Mouse (Mus musculus): ENCODE data around the gene Olfr332. TPM values are rescaled to one million over a fixed set of nuclear protein-coding genes. Genes with fewer than 3 reads are reported as not detected.
"Not testable (repeated sequence)": the region's sequence is repeated elsewhere in the genome, so short reads cannot be mapped to it uniquely, and the experiment has no call there.

Olfr332 gene
- not detected for total RNA-seq (2018; cell fraction: chromatin; rRNA removed)
- not detected for total RNA-seq (2018; cell fraction: cytosol; rRNA removed)
- not detected for total RNA-seq (2018; cell fraction: nucleus; rRNA removed)
- polyA plus RNA-seq (2018), result not detected in 3 replicates

GRCm38 (mm10) chr11:58492455-58492854 is at the start of gene Olfr332:
Gene Olfr332, minus strand, starts transcription at chr11:58492555.
- Histone ChIP-seq H3K4me3 (ENCODE audit: inconsistent target) (no peak within 1 kb of the TSS), H3K79me2 (ENCODE audit: inconsistent target) (no peaks in the 10 kb centered on the region), H3K36me3 (ENCODE audit: inconsistent target) (no peaks in the 10 kb centered on the region), H3K27ac (no peak within 1 kb of the TSS)
- 87% methylated on average over 2 of the region's 2 CpGs for WGBS (ENCODE audit: missing documents)

GRCm38 (mm10) chr11:58534736-58535135 is 42.4 kb upstream of the Olfr332 start, which contains the start of gene Olfr330:
Gene Olfr330, minus strand, starts transcription at chr11:58534836.
- not testable (repeated sequence) for H3K27ac ChIP-seq; H3K4me3 ChIP-seq (ENCODE audit: inconsistent target); H3K79me2 ChIP-seq (ENCODE audit: inconsistent target); H3K36me3 ChIP-seq (ENCODE audit: inconsistent target)

DNA sequence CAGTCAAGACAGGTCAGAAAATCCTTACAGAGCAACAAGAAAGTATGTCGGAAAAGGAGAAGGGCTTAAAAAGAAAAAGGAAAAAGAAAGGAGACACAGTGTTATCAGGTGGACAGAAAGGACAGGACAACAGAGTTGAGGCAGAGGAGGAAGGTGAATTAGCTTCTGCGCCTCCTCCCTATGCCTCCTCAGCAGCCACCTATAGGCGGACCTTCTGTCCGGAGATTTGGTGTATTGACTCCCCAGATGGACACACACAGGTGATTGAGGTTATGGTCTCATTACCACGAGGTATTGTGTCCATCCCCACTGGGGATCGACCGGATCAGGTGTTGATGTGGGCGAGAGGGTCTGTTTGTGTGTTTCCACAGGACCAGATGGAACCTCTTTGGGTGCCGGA is 27.4 kb upstream of the Olfr332 start:
- H3K27ac ChIP-seq; H3K36me3 ChIP-seq (ENCODE audit: inconsistent target); H3K79me2 ChIP-seq (ENCODE audit: inconsistent target); H3K4me3 ChIP-seq (ENCODE audit: inconsistent target): not testable (repeated sequence)
- WGBS (ENCODE audit: missing documents), result 94% methylated on average over 2 of the region's 9 CpGs

DNA sequence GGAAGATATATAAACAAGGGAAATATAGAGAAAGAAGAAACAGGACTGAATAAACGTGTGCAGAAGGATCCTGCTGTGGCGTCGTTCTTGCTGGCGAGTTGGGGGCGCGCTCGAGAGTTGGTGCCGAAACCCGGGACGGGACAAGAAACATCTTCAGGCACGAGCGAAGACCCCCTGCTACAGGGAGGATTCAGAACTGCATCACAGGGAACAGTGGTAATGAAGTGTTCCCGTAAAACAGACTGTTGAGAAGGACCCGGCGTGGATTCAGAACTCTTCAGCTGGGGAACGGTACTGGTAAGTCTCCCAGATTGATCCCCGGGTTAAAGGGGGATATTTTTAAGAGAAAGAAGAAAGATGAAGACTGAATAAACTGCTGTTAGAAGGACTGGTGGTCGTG is 26.6 kb upstream of the Olfr332 start:
- not testable (repeated sequence) for H3K79me2 ChIP-seq (ENCODE audit: inconsistent target); H3K36me3 ChIP-seq (ENCODE audit: inconsistent target); H3K27ac ChIP-seq; H3K4me3 ChIP-seq (ENCODE audit: inconsistent target)
- 92% methylated on average over 13 of the region's 18 CpGs for WGBS (ENCODE audit: missing documents)

- H3K4me3 ChIP-seq (ENCODE audit: inconsistent target); H3K27ac ChIP-seq; H3K36me3 ChIP-seq (ENCODE audit: inconsistent target); H3K79me2 ChIP-seq (ENCODE audit: inconsistent target): not testable (repeated sequence)
- WGBS (ENCODE audit: missing documents), result 93% methylated on average over 5 of the region's 19 CpGs
Observed at GRCm38 (mm10) chr11:58509058-58509457, 16.7 kb upstream of the Olfr332 start.

DNA sequence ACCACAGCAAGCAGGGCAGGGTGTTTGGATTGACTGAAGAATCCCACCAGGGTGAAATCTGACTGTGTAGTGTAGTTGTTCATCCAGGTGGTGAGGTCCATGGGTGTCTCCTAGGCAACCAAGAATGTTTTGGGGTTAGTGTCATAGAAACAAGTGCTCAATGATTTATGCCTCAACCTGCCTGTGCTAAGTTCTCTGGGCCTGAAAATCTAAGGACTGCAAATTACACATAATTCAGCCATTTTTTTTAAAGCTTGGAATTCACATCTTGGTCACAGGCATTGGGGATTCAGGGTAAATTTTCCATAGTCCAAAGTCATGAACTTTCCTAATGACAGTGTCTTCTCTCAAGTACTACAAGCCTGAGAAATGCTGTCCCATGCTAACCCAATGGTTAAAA is 10.1 kb upstream of the Olfr332 start, which contains the start of gene Olfr331:
Olfr331 (minus strand) TSS at position 101 of the 400 bp plus-strand sequence.
- H3K27ac ChIP-seq; H3K36me3 ChIP-seq (ENCODE audit: inconsistent target); H3K79me2 ChIP-seq (ENCODE audit: inconsistent target); H3K4me3 ChIP-seq (ENCODE audit: inconsistent target): not testable (repeated sequence)

DNA sequence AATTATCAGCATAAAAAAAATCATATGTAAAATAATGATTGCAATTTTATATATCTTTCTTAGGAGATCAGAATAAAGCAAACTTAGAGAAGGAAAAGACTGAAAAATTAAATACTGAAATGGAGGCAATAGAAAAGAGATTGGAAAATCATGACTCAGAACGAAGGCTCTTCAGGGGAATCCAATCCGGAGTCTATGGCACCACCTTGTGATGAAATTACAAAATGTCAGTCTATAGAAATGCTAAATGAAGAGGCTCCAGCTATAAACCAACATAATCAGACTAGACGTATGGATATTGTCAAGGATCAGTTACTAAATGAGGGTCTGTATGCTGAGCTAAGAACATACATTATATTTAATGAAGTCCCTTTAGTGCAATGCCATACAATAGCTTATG is 6.9 kb upstream of the Olfr332 start:
- Histone ChIP-seq H3K4me3 (ENCODE audit: inconsistent target) (no peak overlapping the region), H3K36me3 (ENCODE audit: inconsistent target) (no peaks in the 10 kb centered on the region), H3K27ac (no peak overlapping the region), H3K79me2 (ENCODE audit: inconsistent target) (no peaks in the 10 kb centered on the region)
- 85% methylated on average over 3 of the region's 3 CpGs for WGBS (ENCODE audit: missing documents)

DNA sequence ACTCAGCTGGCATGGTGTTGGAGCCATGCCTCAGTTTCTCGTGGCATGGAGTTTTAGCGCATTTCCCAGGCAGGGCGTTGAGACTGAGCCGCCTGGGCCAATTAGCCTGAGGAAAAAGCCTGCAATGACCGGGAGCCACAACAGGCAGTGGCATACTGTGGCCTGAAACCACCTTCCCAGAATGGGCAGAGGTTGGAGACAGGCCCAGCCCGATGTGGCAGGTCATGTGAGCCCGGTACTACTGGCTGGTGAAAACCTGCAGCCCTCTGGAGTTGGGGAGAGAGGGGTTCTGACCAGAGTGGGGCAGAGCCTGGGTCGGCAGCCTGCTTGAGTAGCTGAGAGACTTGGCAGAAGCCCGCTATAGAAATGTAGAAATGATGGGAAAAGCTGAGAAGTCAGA is 6.4 kb upstream of the Olfr332 start:
- Histone ChIP-seq H3K27ac (no peak overlapping the region), H3K4me3 (ENCODE audit: inconsistent target) (no peak overlapping the region), H3K36me3 (ENCODE audit: inconsistent target) (no peaks in the 10 kb centered on the region), H3K79me2 (ENCODE audit: inconsistent target) (no peaks in the 10 kb centered on the region)
- 79% methylated on average over 6 of the region's 9 CpGs for WGBS (ENCODE audit: missing documents)

GRCm38 (mm10) chr11:58462170-58462569 is 30.2 kb downstream of the Olfr332 start, which contains the start of gene Olfr30:
Gene Olfr30, minus strand, starts transcription at chr11:58462270.
- no peak within 1 kb of the TSS for H3K27ac ChIP-seq
- H3K36me3 ChIP-seq (ENCODE audit: inconsistent target), result no peaks in the 10 kb centered on the region

DNA sequence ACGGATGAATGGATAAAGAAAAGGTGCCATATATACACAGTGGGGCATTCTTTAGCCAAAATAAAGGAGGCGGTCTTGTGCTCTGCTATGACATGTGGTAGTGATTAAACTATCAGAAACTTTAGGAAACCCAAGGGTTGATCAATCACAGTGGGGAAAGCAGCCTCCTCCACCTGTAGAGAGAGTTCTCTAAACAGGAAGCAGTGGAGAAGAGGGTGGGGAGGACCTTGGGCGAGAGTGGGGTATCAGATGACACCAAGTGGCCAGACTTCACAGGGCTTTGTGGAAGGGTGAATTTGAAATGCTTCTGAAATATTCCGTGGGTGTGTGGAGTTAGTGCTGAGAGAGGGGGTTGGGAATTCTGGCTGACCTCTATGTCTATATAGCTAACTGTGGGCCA is 38.8 kb downstream of the Olfr332 start:
- no peaks in the 10 kb centered on the region for H3K36me3 ChIP-seq (ENCODE audit: inconsistent target)
- no peaks in the 10 kb centered on the region for H3K79me2 ChIP-seq (ENCODE audit: inconsistent target)
- 56% methylated on average over 4 of the region's 4 CpGs for WGBS (ENCODE audit: missing documents)
- no peak overlapping the region for H3K27ac ChIP-seq
- no peak overlapping the region for H3K4me3 ChIP-seq (ENCODE audit: inconsistent target)

More at GRCm38 (mm10) chr11:58462170-58462569, 30.2 kb downstream of the Olfr332 start, which contains the start of gene Olfr30:
- no peak within 1 kb of the TSS for H3K4me3 ChIP-seq (ENCODE audit: inconsistent target)
- H3K79me2 ChIP-seq (ENCODE audit: inconsistent target), result no peaks in the 10 kb centered on the region

DNA sequence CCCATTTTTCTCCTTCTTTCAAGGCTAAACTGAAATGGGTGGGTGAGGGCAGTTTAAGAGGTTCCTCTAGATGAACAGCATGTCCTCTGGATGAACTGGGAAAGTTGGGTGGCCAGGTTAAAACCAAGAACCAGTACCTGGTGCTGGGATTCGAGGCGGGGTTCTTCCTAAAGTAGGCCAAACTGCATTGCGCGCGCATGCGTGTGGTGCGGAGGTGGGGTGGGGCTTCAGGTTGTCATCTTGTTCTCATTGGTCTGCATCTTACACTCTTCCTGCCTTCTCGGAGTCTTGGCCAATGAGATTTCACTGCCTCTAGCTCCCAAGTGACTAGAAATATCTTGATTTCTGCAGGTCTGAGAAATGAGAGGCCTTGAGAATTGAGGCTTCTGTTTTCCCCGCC is 39.6 kb downstream of the Olfr332 start, which contains the start of gene Lypd9:
Lypd9 (minus strand) TSS at position 165 of the 400 bp plus-strand sequence.
- H3K36me3 ChIP-seq (ENCODE audit: inconsistent target), result no peaks in the 10 kb centered on the region
- H3K4me3 ChIP-seq (ENCODE audit: inconsistent target), result no peak within 1 kb of the TSS
- 92% methylated on average over 9 of the region's 9 CpGs for WGBS (ENCODE audit: missing documents)
- H3K79me2 ChIP-seq (ENCODE audit: inconsistent target), result no peaks in the 10 kb centered on the region
- no peak within 1 kb of the TSS for H3K27ac ChIP-seq

Other genes with a start within 250 kb of the Olfr332 start
- gene 4930438A08Rik, start 217.8 kb downstream of the Olfr332 start, polyA plus RNA-seq (2018), result 0.17 TPM in 1 of 3 replicates, not detected in the others
- 2.9 to 5.3 TPM (median 4.7 TPM) in 3 replicates for gene Zfp692, start 185.5 kb downstream of the Olfr332 start, polyA plus RNA-seq (2018)
- gene Zfp672, start 162.2 kb downstream of the Olfr332 start, polyA plus RNA-seq (2018), result 7.9 to 19.4 TPM (median 9.7 TPM) in 3 replicates
- 6.4 to 11.1 TPM (median 8.6 TPM) in 3 replicates for gene Sh3bp5l, start 161.8 kb downstream of the Olfr332 start, polyA plus RNA-seq (2018)
- gene Lypd8, start 113.5 kb downstream of the Olfr332 start, polyA plus RNA-seq (2018), result not detected in 3 replicates
- gene 1810065E05Rik, start 71.4 kb downstream of the Olfr332 start, polyA plus RNA-seq (2018), result not detected in 3 replicates
- not detected in 3 replicates for gene Gm12253, start 60.0 kb downstream of the Olfr332 start, polyA plus RNA-seq (2018)
- gene Lypd9, start 39.6 kb downstream of the Olfr332 start, polyA plus RNA-seq (2018), result not detected in 3 replicates
- not detected in 3 replicates for gene Olfr30, start 30.3 kb downstream of the Olfr332 start, polyA plus RNA-seq (2018)
- gene Olfr331, start 10.0 kb upstream of the Olfr332 start, polyA plus RNA-seq (2018), result not detected in 3 replicates
- gene Olfr330, start 42.3 kb upstream of the Olfr332 start, polyA plus RNA-seq (2018), result not detected in 3 replicates
- not detected in 3 replicates for gene Olfr329-ps, start 53.9 kb upstream of the Olfr332 start, polyA plus RNA-seq (2018)
- gene Olfr328, start 63.1 kb upstream of the Olfr332 start, polyA plus RNA-seq (2018), result not detected in 3 replicates
- gene Olfr224, start 78.0 kb upstream of the Olfr332 start, polyA plus RNA-seq (2018), result not detected in 3 replicates
- not detected in 3 replicates for gene Olfr325, start 85.2 kb upstream of the Olfr332 start, polyA plus RNA-seq (2018)
- gene Olfr324, start 102.6 kb upstream of the Olfr332 start, polyA plus RNA-seq (2018), result not detected in 3 replicates
- gene 2210407C18Rik, start 123.5 kb upstream of the Olfr332 start, polyA plus RNA-seq (2018), result 0.59 TPM in 1 of 3 replicates, not detected in the others
- not detected in 3 replicates for gene Olfr323, start 137.9 kb upstream of the Olfr332 start, polyA plus RNA-seq (2018)
- not detected in 3 replicates for gene Trim58, start 147.9 kb upstream of the Olfr332 start, polyA plus RNA-seq (2018)
- not detected in 3 replicates for gene Olfr322, start 166.2 kb upstream of the Olfr332 start, polyA plus RNA-seq (2018)
- gene Olfr320, start 188.5 kb upstream of the Olfr332 start, polyA plus RNA-seq (2018), result not detected in 3 replicates
- not detected in 3 replicates for gene Olfr319, start 206.6 kb upstream of the Olfr332 start, polyA plus RNA-seq (2018)
- gene Olfr318, start 231.5 kb upstream of the Olfr332 start, polyA plus RNA-seq (2018), result not detected in 3 replicates
- not detected in 3 replicates for gene Olfr317, start 246.7 kb upstream of the Olfr332 start, polyA plus RNA-seq (2018)